Mouse (Mus musculus) kidney, embryonic 16.5 days (tissue): ENCODE results near the gene Rabl3. TPM values are rescaled to one million over a fixed set of nuclear protein-coding genes. Genes with fewer than 3 reads are reported as not detected.

Experiments used
- ATAC-seq: fragments of 200-750 bp; cut with Nextera tagmentation; 2 replicates; pipeline ENCODE4 v1.8.0; 2017; ENCODE audit warnings: moderate TSS enrichment; ENCODE audit not compliant: low FRiP score, low TSS enrichment
- H3K27ac ChIP-seq: fragments of 300-500 bp; sonication (generic); 2 replicates; pipeline ENCODE4 v1.5.1; 2014; ENCODE audit warnings: low read length
- H3K27me3 ChIP-seq: fragments of 300-500 bp; sonication (generic); 2 replicates; pipeline ENCODE4 v1.6.1; 2014; ENCODE audit warnings: low read length, control low read depth, mixed read lengths; ENCODE audit not compliant: insufficient read depth
- H3K36me3 ChIP-seq: fragments of 300-500 bp; sonication (generic); 2 replicates; pipeline ENCODE4 v1.6.1; 2014; ENCODE audit warnings: low read length, control low read depth, mixed read lengths; ENCODE audit not compliant: insufficient read depth
- H3K4me1 ChIP-seq: fragments of 300-500 bp; sonication (generic); 2 replicates; pipeline ENCODE4 v1.6.1; 2014; ENCODE audit warnings: low read length, control low read depth, mixed read lengths; ENCODE audit not compliant: insufficient read depth
- H3K4me2 ChIP-seq: fragments of 300-500 bp; sonication (generic); replicated peaks from 2 replicates; pipeline ENCODE4 v1.6.1; 2014; ENCODE audit warnings: low read depth, low read length
- H3K4me3 ChIP-seq: fragments of 300-500 bp; sonication (generic); 2 replicates; pipeline ENCODE4 v1.5.1; 2014; ENCODE audit warnings: mild to moderate bottlenecking, low read length
- H3K9ac ChIP-seq: fragments of 300-500 bp; sonication (generic); replicated peaks from 2 replicates; pipeline ENCODE4 v1.6.1; 2014; ENCODE audit warnings: low read length
- H3K9me3 ChIP-seq: fragments of 300-500 bp; sonication (generic); 2 replicates; pipeline ENCODE4 v1.6.1; 2016; ENCODE audit warnings: low read length, control low read depth
- WGBS: fragments of 180-500 bp; shearing (Covaris S2); extraction: QIAGEN DNeasy Blood & Tissue Kit; methylation state at CpG from one replicate; pipeline ENCODE4 v1.1.7; 2014; 5-methylcytosine and 5-hydroxymethylcytosine counted together
- polyA plus RNA-seq: library from polyadenylated mRNA; unstranded; fragments of >200 nt; fragmentation: Nextera tagmentation; extraction: Ambion mirVana; gene quantifications from 2 replicates; pipeline ENCODE4 v1.2.1, GENCODE M21; 2015

The Rabl3 gene
- polyA plus RNA-seq, 1 experiment from 2014 or later: 24.7 TPM

GRCm38 (mm10) chr16:37518662-37519061, 21.0 kb upstream of the Rabl3 start:
- H3K9ac ChIP-seq: no peak overlapping the region
- H3K27ac ChIP-seq: no peak overlapping the region
- no peak overlapping the region for H3K4me2 ChIP-seq
- H3K9me3 ChIP-seq: peaks cover 2% of the 10 kb centered on the region
- no peaks in the 10 kb centered on the region for H3K27me3 ChIP-seq
- peaks cover 52% of the 10 kb centered on the region for H3K36me3 ChIP-seq
- H3K4me3 ChIP-seq: no peak overlapping the region
- H3K4me1 ChIP-seq: no peaks in the 10 kb centered on the region
- WGBS: 84% methylated on average over 2 of the region's 2 CpGs
- no peak for ATAC-seq

- no peak overlapping the region for H3K27ac ChIP-seq
- no peak for ATAC-seq
- 100% methylated on average over 1 of the region's 1 CpGs for WGBS
Observed at GRCm38 (mm10) chr16:37519721-37520120, 20.0 kb upstream of the Rabl3 start.

GRCm38 (mm10) chr16:37520190-37521040, 19.3 kb upstream of the Rabl3 start:
- Histone ChIP-seq H3K27ac (no peak overlapping the region), H3K4me3 (no peak overlapping the region), H3K4me1 (no peaks in the 10 kb centered on the region), H3K9ac (no peak overlapping the region), H3K36me3 (peaks cover 53% of the 10 kb centered on the region), H3K27me3 (no peaks in the 10 kb centered on the region), H3K4me2 (no peak overlapping the region), H3K9me3 (peaks cover 11% of the 10 kb centered on the region)
- ATAC-seq: no peak
- WGBS: 100% methylated on average over 2 of the region's 2 CpGs

More at GRCm38 (mm10) chr16:37519721-37520120, 20.0 kb upstream of the Rabl3 start:
- Histone ChIP-seq H3K4me2 (no peak overlapping the region), H3K27me3 (no peaks in the 10 kb centered on the region), H3K9me3 (peaks cover 9% of the 10 kb centered on the region), H3K4me1 (no peaks in the 10 kb centered on the region), H3K9ac (no peak overlapping the region), H3K4me3 (no peak overlapping the region), H3K36me3 (peaks cover 59% of the 10 kb centered on the region)

GRCm38 (mm10) chr16:37522100-37522697, 17.5 kb upstream of the Rabl3 start:
- H3K27ac ChIP-seq: no peak overlapping the region
- no peaks in the 10 kb centered on the region for H3K27me3 ChIP-seq
- H3K4me2 ChIP-seq: no peak overlapping the region
- H3K4me1 ChIP-seq: no peaks in the 10 kb centered on the region
- H3K9ac ChIP-seq: no peak overlapping the region
- no peak overlapping the region for H3K4me3 ChIP-seq
- peaks cover 53% of the 10 kb centered on the region for H3K36me3 ChIP-seq
- H3K9me3 ChIP-seq: peaks cover 11% of the 10 kb centered on the region
- ATAC-seq: no peak
- 93% methylated on average over 7 of the region's 7 CpGs for whole genome bisulfite sequencing

GRCm38 (mm10) chr16:37525121-37525520, 14.6 kb upstream of the Rabl3 start:
- ATAC-seq: no peak
- 72% methylated on average over 2 of the region's 2 CpGs for WGBS
- Histone ChIP-seq H3K4me2 (no peak overlapping the region), H3K27me3 (no peaks in the 10 kb centered on the region), H3K9me3 (peaks cover 11% of the 10 kb centered on the region), H3K36me3 (peaks cover 42% of the 10 kb centered on the region), H3K27ac (no peak overlapping the region), H3K9ac (no peak overlapping the region), H3K4me1 (no peaks in the 10 kb centered on the region), H3K4me3 (no peak overlapping the region)

- ATAC-seq: no peak
- peaks cover 28% of the 10 kb centered on the region for H3K36me3 ChIP-seq
- H3K9me3 ChIP-seq: peaks cover 11% of the 10 kb centered on the region
- 93% methylated on average over 3 of the region's 3 CpGs for WGBS
- H3K4me1 ChIP-seq: no peaks in the 10 kb centered on the region
- no peak overlapping the region for H3K4me2 ChIP-seq
- no peak overlapping the region for H3K4me3 ChIP-seq
- H3K27ac ChIP-seq: no peak overlapping the region
- H3K27me3 ChIP-seq: no peaks in the 10 kb centered on the region
- H3K9ac ChIP-seq: no peak overlapping the region
Observed at GRCm38 (mm10) chr16:37526688-37527223, 12.9 kb upstream of the Rabl3 start.

- Histone ChIP-seq H3K27ac (no peak overlapping the region), H3K9ac (no peak overlapping the region), H3K36me3 (peaks cover 8% of the 10 kb centered on the region), H3K9me3 (no peaks in the 10 kb centered on the region), H3K4me3 (no peak overlapping the region), H3K4me1 (no peaks in the 10 kb centered on the region), H3K4me2 (no peak overlapping the region), H3K27me3 (no peaks in the 10 kb centered on the region)
- no peak for ATAC-seq
- WGBS: 92% methylated on average over 6 of the region's 6 CpGs
Observed at GRCm38 (mm10) chr16:37530170-37530569, 9.5 kb upstream of the Rabl3 start.

GRCm38 (mm10) chr16:37532046-37532445, 7.6 kb upstream of the Rabl3 start:
- Histone ChIP-seq H3K4me2 (no peak overlapping the region), H3K4me3 (no peak overlapping the region), H3K27me3 (no peaks in the 10 kb centered on the region), H3K36me3 (peaks cover 11% of the 10 kb centered on the region), H3K4me1 (no peaks in the 10 kb centered on the region), H3K9ac (no peak overlapping the region), H3K9me3 (no peaks in the 10 kb centered on the region), H3K27ac (no peak overlapping the region)
- ATAC-seq: no peak
- 94% methylated on average over 1 of the region's 1 CpGs for WGBS

- Histone ChIP-seq H3K36me3 (peaks cover 11% of the 10 kb centered on the region), H3K27me3 (no peaks in the 10 kb centered on the region), H3K4me3 (no peak overlapping the region), H3K4me1 (peaks cover 7% of the 10 kb centered on the region), H3K9me3 (no peaks in the 10 kb centered on the region), H3K9ac (no peak overlapping the region), H3K4me2 (no peak overlapping the region), H3K27ac (no peak overlapping the region)
- 85% methylated on average over 8 of the region's 8 CpGs for WGBS
- no peak for ATAC-seq
Observed at GRCm38 (mm10) chr16:37533369-37534068, 6.2 kb upstream of the Rabl3 start.
